Mouse (Mus musculus): Measurements from ENCODE around the gene Prrt1.

Prrt1 gene

DNA sequence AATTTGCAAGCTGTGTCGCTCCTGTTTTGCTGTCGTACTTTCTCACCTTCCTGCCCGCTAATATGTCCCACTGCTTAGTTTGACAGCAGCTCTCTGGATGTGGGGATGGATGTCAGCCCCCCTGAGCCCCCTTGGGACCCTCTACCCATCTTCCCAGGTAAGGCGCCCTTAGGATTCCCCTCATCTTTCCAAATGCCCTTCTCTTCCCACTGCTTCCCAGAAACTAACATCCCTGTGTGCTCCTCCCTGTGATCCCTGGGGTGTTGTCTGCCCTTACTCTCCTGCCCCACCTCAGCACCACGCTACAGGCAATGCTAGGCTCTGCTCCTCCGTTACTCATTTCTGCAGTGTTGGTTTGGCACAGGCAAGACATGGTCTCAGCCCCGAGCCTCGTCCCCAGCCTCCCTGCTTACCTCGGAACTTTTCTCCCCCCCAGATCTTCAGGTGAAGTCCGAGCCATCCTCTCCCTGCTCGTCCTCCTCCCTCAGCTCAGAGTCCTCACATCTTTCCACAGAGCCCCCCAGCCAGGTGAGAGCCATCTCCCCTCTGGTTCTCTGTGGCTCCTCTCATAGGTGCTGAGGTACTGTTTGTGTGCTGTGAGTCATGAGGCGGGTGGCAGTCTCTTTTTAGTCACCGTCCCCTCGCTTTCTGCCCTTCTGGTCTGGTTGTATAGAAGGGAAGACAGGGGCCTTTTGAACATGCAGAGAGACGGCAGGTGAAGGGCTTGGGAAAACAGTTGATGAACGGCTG is 19.0 kb downstream of the Prrt1 start:
- TF ChIP-seq GATA4 (IDR thresholded peaks at IDR 0.05; ENCODE audit: insufficient replicate concordance, low read length), result no peak

DNA sequence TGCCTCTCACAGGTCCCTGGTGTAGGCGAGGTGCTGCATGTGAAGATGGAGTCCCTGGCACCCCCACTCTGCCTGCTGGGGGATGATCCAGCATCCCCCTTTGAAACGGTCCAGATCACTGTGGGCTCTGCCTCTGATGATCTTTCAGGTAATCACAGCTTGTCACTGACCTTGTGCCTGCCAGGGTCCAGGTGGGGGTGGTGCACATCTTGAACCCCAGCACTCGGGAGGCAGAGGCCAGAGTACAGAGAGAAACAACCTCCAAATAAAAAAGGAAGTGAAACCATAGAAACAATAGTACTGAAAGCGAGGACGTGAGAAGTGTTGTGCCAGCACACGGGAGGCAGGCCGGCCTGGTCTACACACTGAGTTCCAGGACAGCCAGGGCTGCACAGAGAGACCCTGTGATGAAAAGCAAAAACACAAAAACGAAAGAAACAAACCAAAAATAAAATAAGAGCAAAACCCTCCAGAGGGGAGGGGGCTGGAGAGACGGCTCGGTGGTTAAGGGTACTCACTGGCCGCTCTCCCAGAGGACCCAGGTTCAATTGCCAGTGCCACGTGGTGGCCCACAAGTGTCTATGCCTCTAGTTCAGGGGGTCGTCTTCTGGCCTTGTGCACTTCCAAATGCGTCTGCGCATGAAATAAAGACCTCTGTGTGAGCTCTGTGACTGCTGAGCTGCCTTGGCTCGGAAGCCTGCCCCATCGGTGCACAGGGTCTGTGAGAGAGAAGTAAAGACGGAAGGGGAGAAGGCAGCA is 20.0 kb downstream of the Prrt1 start:
- no peak for TF ChIP-seq GATA4 (IDR thresholded peaks at IDR 0.05; ENCODE audit: insufficient replicate concordance, low read length)

DNA sequence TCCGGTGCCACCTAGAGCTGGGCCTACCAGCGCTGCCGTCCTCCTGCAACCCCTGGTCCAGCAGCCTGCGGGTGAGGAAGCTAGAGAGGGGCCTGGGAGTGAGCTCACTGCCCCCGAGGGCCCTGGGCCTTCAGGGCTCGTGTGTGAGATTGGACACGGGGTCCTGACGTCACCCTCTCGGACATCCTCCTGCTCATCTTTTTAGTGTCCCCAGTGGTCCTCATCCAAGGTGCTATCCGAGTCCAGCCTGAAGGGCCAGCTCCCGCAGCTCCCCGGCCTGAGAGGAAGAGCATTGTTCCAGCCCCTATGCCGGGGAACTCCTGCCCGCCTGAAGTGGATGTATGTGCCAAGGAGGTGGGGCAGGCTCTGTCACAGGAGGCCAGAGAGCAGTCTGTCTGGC is 21.4 kb downstream of the Prrt1 start:
- TF ChIP-seq GATA4 (IDR thresholded peaks at IDR 0.05; ENCODE audit: insufficient replicate concordance, low read length), result no peak

DNA sequence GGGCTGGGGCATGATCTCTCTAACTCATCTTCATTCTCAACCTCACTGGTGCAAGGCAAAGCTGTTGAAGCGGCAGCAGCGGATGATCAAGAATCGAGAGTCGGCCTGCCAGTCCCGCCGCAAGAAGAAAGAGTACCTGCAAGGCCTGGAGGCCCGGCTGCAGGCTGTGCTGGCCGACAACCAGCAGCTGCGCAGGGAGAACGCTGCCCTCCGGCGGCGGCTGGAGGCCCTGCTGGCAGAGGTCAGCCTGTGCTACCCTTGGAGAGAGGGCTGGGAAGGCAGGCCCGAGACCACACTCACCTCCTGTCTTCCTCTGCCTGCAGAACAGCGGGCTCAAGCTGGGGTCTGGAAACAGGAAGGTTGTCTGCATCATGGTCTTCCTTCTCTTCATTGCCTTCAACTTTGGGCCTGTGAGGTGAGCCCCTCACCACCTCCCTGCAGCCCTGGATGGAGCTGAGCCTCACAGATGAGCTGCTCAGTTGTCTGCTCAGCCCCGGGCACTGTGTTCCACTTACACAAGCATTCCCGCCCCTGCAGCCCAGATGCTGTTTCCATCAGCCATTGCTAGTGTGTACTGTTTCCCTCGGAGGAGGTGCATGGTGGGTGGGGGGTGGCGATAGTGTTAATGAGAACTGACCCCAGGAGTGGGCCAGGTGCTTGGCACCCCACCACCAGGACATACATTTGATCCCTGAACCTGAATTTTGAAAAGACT is 22.3 kb downstream of the Prrt1 start:
- no peak for TF ChIP-seq GATA4 (IDR thresholded peaks at IDR 0.05; ENCODE audit: insufficient replicate concordance, low read length)

DNA sequence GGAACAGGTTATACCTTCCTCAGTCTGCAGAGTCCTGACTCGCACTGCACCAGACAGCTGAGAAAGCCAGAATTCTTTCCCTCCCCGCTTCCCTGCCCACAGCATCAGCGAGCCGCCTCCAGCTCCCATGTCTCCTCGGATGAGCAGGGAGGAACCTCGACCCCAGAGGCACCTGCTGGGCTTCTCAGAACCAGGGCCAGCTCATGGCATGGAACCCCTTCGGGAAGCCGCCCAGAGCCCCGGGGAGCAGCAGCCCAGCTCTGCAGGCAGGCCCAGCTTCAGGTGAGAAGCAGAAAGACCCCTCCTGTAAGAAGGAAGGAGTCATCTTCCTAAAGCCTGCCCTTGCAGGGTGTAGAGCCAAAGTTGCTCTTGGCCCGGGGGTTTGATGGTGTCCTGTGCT is 23.2 kb downstream of the Prrt1 start:
- TF ChIP-seq GATA4 (IDR thresholded peaks at IDR 0.05; ENCODE audit: insufficient replicate concordance, low read length), result no peak

DNA sequence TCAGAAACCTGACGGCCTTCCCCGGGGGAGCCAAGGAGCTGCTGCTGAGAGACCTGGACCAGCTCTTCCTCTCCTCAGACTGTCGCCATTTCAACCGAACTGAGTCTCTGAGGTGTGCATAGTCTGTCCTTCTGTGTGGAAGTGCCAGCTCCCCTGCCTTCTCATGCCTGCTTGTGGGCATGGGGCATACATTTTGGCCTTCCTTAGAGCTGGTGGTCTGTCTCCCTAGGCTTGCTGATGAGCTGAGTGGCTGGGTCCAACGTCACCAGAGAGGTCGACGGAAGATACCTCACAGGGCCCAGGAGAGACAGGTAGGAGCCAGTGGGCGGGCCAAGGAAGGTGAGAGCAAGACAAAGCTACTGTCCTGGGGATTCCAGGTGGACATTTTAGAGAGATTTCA is 23.7 kb downstream of the Prrt1 start:
- no peak for TF ChIP-seq GATA4 (IDR thresholded peaks at IDR 0.05; ENCODE audit: insufficient replicate concordance, low read length)

DNA sequence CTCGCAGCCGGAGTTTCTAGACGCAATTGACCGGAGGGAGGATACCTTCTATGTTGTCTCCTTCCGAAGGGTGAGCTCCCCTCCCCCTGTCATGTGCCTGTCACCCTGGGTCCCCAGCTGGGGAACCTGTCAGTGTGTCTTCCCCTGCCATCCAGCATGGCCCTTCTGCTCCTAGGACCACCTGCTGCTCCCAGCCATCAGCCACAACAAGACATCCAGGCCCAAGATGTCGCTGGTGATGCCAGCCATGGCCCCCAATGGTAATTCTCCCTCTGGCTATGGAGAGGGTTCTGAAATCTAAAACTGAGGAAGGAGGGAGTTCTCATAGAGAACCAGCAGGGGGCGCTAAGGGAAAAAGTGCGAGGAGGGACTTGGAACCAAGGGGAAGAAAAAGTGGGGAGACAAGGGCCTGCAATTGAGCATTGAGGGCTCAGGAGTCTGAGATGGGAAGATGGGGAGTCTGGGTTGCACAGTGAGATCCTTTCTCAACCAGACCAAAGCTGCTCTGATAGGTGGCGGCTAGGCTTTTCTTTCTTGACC is 24.5 kb downstream of the Prrt1 start:
- no peak for TF ChIP-seq GATA4 (IDR thresholded peaks at IDR 0.05; ENCODE audit: insufficient replicate concordance, low read length)

DNA sequence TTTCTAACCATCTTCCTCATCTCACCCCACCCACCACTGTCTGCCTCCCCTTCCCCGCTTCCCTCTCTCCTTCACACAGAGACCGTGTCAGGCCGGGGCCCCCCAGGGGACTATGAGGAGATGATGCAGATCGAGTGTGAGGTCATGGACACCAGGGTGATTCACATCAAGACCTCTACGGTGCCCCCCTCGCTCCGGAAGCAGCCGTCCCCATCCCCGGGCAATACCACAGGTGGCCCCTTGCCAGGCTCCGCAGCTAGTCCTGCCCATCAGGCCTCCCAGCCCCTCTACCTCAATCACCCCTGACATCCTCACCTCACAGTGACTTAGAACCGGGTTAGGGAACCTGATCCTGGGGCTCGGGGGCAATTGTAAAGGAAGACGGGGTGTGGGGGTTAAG is 25.1 kb downstream of the Prrt1 start:
- TF ChIP-seq GATA4 (IDR thresholded peaks at IDR 0.05; ENCODE audit: insufficient replicate concordance, low read length), result no peak

DNA sequence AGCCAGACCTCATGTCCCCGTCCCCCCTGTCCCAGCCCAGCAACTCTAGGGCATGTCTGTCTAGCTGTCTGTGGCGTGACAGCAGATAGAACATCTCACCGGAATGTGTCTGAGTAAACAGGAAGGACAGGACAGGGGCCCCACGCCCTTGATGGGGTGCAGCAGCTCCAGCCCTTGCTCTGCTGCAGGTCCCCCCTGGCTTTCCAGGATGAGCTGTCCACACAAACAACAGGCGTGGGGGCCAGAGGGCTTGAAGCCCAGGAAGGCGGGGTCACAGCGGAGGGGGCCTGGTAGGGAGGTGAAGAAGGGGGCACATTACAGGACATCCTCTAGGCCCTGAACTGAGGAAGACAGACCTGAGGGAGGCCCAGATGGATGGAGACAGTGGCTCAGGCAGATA is 25.8 kb downstream of the Prrt1 start:
- TF ChIP-seq GATA4 (IDR thresholded peaks at IDR 0.05; ENCODE audit: insufficient replicate concordance, low read length), result no peak; the same call in 1 of the 2 replicates

DNA sequence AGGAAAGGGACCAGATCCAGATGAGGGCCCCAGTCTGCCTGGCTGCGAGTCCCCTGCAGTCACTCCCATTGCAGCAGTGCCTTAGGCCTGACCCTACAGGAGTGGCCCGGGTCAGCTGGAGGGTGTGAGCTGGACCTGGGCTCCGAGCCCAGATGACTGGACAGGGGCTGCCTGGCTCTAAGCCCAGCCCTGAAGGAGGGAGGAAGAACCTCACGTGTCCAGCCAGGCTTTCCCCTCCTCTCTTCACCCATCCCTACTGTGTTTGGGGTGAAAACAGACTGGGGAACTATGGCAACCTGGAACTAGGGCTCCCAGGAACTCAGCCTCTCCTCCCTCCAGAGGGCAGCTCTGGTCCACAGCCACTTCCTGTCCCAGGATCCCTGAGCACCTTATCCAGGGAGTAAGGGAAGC is 26.3 kb downstream of the Prrt1 start:
- no peak; the same call in 1 of the 2 replicates for TF ChIP-seq GATA4 (IDR thresholded peaks at IDR 0.05; ENCODE audit: insufficient replicate concordance, low read length)

DNA sequence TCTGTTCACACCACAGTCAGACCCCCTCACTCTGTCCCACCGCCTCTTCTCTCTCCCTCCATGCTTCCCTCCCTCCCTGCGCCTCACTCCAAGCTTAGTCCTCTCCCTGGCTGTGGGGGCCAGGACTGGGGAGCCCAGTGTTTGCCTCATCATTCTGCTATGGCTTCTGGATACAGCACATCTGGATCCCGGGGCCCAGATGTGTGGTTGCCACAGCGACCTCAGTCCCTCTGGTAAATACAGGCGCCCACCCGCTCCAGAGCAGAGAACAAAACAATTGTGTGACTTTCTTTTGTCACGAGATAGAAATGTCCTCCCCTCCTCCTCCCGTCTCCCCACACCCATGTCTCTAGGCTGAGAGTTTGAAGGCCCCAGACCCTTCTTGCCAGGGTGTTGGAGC is 27.3 kb downstream of the Prrt1 start:
- TF ChIP-seq GATA4 (IDR thresholded peaks at IDR 0.05; ENCODE audit: insufficient replicate concordance, low read length), result no peak

DNA sequence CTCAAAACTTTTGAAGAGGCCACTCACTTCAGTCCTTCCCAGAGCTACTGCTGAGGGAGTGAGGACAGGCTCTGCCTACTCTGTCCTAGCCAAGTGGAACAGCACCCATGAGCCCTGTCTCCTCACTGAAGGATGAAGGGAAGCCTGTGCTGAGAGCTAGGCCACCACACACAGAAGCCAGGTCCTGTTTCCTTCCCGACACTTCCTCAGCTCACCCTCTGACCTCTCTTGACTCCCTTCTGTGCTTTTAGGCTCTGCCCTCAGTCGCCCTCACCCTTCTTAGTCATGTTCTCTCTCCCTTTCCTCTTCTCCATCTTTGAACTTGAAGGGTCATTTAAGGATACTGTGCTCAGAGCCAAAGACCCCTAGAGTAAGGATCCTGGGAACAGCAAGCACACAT is 27.9 kb downstream of the Prrt1 start:
- no peak for TF ChIP-seq GATA4 (IDR thresholded peaks at IDR 0.05; ENCODE audit: insufficient replicate concordance, low read length)

DNA sequence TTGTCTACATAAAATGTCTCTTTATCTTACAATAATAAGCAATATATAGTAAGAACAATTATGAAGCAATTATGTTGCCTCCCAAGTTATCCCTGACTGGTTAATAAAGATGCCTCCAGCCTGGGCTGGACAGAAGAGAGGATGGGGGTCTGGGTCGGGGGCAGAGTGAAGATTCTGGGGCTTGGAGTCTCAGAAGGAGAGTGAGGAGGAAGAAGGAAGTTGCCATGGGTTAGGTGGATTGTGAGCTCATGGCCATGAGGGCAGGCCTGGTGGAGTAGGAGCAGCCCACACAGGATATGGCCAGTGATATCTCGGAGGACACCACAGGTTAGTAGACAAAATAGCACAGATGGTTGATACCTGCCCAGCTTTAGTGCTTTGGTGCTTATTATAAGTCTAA is 28.8 kb downstream of the Prrt1 start:
- TF ChIP-seq GATA4 (IDR thresholded peaks at IDR 0.05; ENCODE audit: insufficient replicate concordance, low read length), result no peak

DNA sequence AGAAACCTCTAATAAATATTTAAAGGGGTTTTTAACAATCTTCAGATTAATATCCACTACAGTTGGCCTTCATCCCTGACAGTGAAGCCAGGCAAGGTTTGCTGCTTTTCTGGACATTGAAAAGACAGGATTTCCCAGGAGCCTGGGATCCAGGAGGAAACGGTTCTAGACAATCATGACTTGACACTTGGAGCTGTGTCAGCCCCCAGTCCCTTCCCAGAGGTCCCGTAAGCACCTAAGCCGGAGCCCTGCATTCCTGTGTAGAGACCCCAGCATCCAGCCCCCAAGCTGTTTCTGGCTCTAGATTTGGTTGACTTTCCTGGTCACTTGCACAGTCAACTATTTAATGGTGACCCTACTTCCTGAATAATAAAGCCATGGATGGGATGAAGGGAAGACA is 29.3 kb downstream of the Prrt1 start:
- TF ChIP-seq GATA4 (IDR thresholded peaks at IDR 0.05; ENCODE audit: insufficient replicate concordance, low read length), result no peak

DNA sequence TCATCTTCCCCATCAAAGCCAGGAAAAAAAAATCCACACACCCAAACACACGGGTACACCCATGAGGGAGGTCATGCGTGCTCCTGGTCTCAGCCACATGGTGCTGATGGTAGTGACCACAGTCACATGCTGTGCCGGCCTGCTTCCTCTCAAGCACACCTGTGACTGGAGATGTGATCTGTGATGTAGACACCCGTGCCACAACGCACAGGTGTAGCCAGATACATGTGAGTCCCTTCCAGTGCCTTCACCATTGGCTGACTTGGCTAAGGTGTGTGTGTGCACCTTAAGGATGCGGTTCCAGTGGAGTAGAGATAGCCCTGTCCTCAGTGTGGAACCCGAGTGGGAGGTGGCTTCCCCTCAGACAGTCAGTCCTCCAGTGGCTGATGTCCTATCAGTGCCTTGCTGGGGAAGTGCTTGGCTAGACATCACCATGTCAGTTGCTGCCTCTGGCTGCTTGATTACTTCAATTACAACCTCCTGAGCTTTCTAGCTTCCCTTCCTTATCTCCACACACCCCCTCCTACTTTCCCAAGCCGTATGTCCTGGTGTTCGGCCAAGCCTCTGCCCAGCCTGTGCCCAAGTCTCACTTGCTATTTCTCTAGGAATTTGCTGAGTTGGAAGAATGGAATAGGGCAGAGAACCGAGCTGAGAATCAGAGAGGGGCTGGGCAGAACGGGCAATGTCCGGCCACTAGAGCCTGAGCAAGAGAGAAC is 30.0 kb downstream of the Prrt1 start:
- peak; percentile 36; the same call in 1 of the 2 replicates for TF ChIP-seq GATA4 (IDR thresholded peaks at IDR 0.05; ENCODE audit: insufficient replicate concordance, low read length)
